Mouse (Mus musculus) midbrain, embryonic 13.5 days (tissue): Measurements from ENCODE around the gene Letmd1. TPM values are rescaled to one million over a fixed set of nuclear protein-coding genes. Genes with fewer than 3 reads are reported as not detected.
A peak's percentile ranks its signal among the peaks of the same experiment; 100 is the strongest.
"Not testable (repeated sequence)": the region's sequence is repeated elsewhere in the genome, so short reads cannot be mapped to it uniquely, and the experiment has no call there.

Source experiments
- ATAC-seq: fragments of 200-750 bp; cut with Nextera tagmentation; 2 replicates; pipeline ENCODE4 v1.8.0; 2017; ENCODE audit warnings: mild to moderate bottlenecking, moderate TSS enrichment, moderate library complexity
- H3K27ac ChIP-seq: fragments of 300-500 bp; sonication (generic); 2 replicates; pipeline ENCODE4 v1.5.1; 2015; ENCODE audit warnings: inconsistent platforms, mild to moderate bottlenecking, moderate library complexity
- H3K27me3 ChIP-seq: fragments of 300-500 bp; sonication (generic); 2 replicates; pipeline ENCODE4 v1.6.1; 2015; ENCODE audit warnings: mild to moderate bottlenecking, inconsistent platforms
- H3K36me3 ChIP-seq: fragments of 300-500 bp; sonication (generic); 2 replicates; pipeline ENCODE4 v1.6.1; 2015; ENCODE audit warnings: mild to moderate bottlenecking, inconsistent platforms
- H3K4me1 ChIP-seq: fragments of 300-500 bp; sonication (generic); replicated peaks from 2 replicates; pipeline ENCODE4 v1.6.1; 2015; ENCODE audit warnings: inconsistent platforms
- H3K4me2 ChIP-seq: fragments of 300-500 bp; sonication (generic); replicated peaks from 2 replicates; pipeline ENCODE4 v1.6.1; 2015; ENCODE audit warnings: moderate library complexity, mild to moderate bottlenecking, inconsistent platforms
- H3K4me3 ChIP-seq: fragments of 300-500 bp; sonication (generic); replicated peaks from 2 replicates; pipeline ENCODE4 v1.5.1; 2015; ENCODE audit warnings: mild to moderate bottlenecking, inconsistent platforms
- H3K9ac ChIP-seq: fragments of 300-500 bp; sonication (generic); replicated peaks from 2 replicates; pipeline ENCODE4 v1.6.1; 2015; ENCODE audit warnings: mild to moderate bottlenecking, inconsistent platforms
- H3K9me3 ChIP-seq: fragments of 300-500 bp; sonication (generic); 2 replicates; pipeline ENCODE4 v1.6.1; 2016; ENCODE audit warnings: mild to moderate bottlenecking, inconsistent platforms
- WGBS: fragments of 180-500 bp; shearing (Covaris S2); methylation state at CpG from one replicate; pipeline ENCODE4 v1.1.7; 2015; 5-methylcytosine and 5-hydroxymethylcytosine counted together
- polyA plus RNA-seq: library from polyadenylated mRNA; unstranded; fragments of >200 nt; fragmentation: Nextera tagmentation; extraction: Ambion mirVana; gene quantifications from 2 replicates; pipeline ENCODE4 v1.2.1, GENCODE M21; 2015

Letmd1 gene
- polyA plus RNA-seq = 55.1 and 55.2 TPM in 2 replicates

- H3K9ac ChIP-seq = peak within 1 kb of the TSS; percentile 90
- peaks cover 14% of the 10 kb centered on the region for H3K36me3 ChIP-seq
- no peaks in the 10 kb centered on the region for H3K27me3 ChIP-seq
- WGBS = 2% methylated on average over 84 of the region's 84 CpGs
- H3K4me3 ChIP-seq = peak within 1 kb of the TSS; percentile 87
- peak within 1 kb of the TSS; percentile 95 for H3K4me2 ChIP-seq
- no peaks in the 10 kb centered on the region for H3K9me3 ChIP-seq
- ATAC-seq = peak; percentile 97
- peak within 1 kb of the TSS; percentile 87 for H3K27ac ChIP-seq
- H3K4me1 ChIP-seq = peaks cover 35% of the 10 kb centered on the region
Measured at GRCm38 (mm10) chr15:100468295-100469188, at the start of gene Letmd1. Gene Letmd1, plus strand, starts transcription at chr15:100469023.

DNA sequence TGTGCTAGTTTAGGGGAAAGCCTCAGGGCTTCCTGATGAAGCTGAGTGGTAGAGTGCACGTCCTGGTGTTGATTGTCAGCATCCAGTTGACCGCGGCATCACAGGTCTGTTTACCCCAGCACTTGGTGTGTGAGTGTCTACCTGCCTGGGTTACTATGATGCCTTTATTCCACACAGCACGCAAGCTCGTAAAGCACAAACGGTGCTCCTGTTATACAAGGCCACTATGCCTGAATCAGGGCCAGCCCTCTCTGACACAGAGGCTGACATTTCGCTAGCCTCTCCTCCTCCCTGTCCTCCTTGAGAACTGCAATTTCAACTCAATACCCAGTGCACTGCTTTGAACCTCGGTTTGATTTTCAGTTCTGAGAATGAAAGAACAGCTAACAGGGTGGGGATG is 49.5 kb upstream of the Letmd1 start:
- Histone ChIP-seq H3K4me3 (no peak overlapping the region; the same call in 1 of the 2 replicates), H3K4me1 (peaks cover 45% of the 10 kb centered on the region), H3K27ac (no peak overlapping the region), H3K4me2 (peak overlapping the region; percentile 2; the same call in 1 of the 2 replicates), H3K9ac (peak overlapping the region; percentile 28), H3K36me3 (no peaks in the 10 kb centered on the region), H3K9me3 (no peaks in the 10 kb centered on the region), H3K27me3 (peaks cover 10% of the 10 kb centered on the region)
- ATAC-seq = no peak
- 74% methylated on average over 8 of the region's 8 CpGs for WGBS

GRCm38 (mm10) chr15:100419901-100420745 is 48.7 kb upstream of the Letmd1 start:
- peaks cover 18% of the 10 kb centered on the region for H3K27me3 ChIP-seq
- peaks cover 48% of the 10 kb centered on the region for H3K4me1 ChIP-seq
- no peaks in the 10 kb centered on the region for H3K9me3 ChIP-seq
- no peak overlapping the region for H3K27ac ChIP-seq
- H3K36me3 ChIP-seq = no peaks in the 10 kb centered on the region
- 70% methylated on average over 9 of the region's 9 CpGs for WGBS
- no peak overlapping the region for H3K4me3 ChIP-seq
- no peak for ATAC-seq
- H3K4me2 ChIP-seq = peak overlapping the region; percentile 6; the same call in 1 of the 2 replicates
- peak overlapping the region; percentile 28; the same call in 1 of the 2 replicates for H3K9ac ChIP-seq

GRCm38 (mm10) chr15:100421059-100421757 is 47.6 kb upstream of the Letmd1 start:
- Histone ChIP-seq H3K4me3 (peak overlapping the region; percentile 96), H3K4me1 (peaks cover 48% of the 10 kb centered on the region), H3K4me2 (peak overlapping the region; percentile 68), H3K36me3 (no peaks in the 10 kb centered on the region), H3K9ac (peak overlapping the region; percentile 94; the same call in 1 of the 2 replicates), H3K9me3 (no peaks in the 10 kb centered on the region), H3K27ac (peak overlapping the region; percentile 41; the same call in 1 of the 2 replicates), H3K27me3 (peaks cover 29% of the 10 kb centered on the region)
- 53% methylated on average over 8 of the region's 8 CpGs for whole genome bisulfite sequencing
- no peak for ATAC-seq

GRCm38 (mm10) chr15:100421758-100422197 is 47.0 kb upstream of the Letmd1 start, which contains the start of gene Gm5475:
Gene Gm5475, plus strand, starts transcription at chr15:100422147.
- peak within 1 kb of the TSS; percentile 41 for H3K27ac ChIP-seq
- peaks cover 30% of the 10 kb centered on the region for H3K27me3 ChIP-seq
- not testable (repeated sequence) for H3K9me3 ChIP-seq, ATAC-seq, H3K36me3 ChIP-seq
- H3K4me1 ChIP-seq = peaks cover 48% of the 10 kb centered on the region
- WGBS = 29% methylated on average over 3 of the region's 3 CpGs
- H3K4me3 ChIP-seq = peak within 1 kb of the TSS; percentile 96
- H3K4me2 ChIP-seq = peak within 1 kb of the TSS; percentile 68
- peak within 1 kb of the TSS; percentile 94 for H3K9ac ChIP-seq

DNA sequence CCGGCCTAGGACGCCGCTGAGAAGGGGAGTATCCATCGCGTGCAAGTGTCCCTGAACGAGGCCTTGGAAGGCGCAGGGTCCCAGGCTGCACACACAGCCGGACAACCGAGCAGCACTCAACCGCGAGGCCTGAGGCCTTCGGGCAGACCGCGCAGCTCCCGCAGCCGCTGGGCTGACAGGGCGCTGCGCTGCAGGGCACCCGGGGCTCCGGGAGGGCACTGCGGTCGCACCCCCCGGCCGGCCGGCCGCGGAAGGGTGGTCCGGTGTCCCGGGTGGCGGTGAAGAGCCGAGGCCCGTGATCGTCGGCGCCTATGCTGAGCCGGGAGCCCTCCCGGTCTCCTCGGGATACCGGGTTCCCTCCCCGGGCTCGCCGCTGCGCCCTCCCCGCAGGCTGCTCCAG is 46.3 kb upstream of the Letmd1 start:
- Histone ChIP-seq H3K4me3 (peak overlapping the region; percentile 96), H3K36me3 (no peaks in the 10 kb centered on the region), H3K9me3 (no peaks in the 10 kb centered on the region), H3K9ac (peak overlapping the region; percentile 94), H3K27me3 (peaks cover 30% of the 10 kb centered on the region), H3K4me2 (peak overlapping the region; percentile 68), H3K4me1 (peaks cover 48% of the 10 kb centered on the region), H3K27ac (peak overlapping the region; percentile 39; the same call in 1 of the 2 replicates)
- WGBS = under 1% methylated on average over 38 of the region's 44 CpGs
- peak; percentile 78 for ATAC-seq

DNA sequence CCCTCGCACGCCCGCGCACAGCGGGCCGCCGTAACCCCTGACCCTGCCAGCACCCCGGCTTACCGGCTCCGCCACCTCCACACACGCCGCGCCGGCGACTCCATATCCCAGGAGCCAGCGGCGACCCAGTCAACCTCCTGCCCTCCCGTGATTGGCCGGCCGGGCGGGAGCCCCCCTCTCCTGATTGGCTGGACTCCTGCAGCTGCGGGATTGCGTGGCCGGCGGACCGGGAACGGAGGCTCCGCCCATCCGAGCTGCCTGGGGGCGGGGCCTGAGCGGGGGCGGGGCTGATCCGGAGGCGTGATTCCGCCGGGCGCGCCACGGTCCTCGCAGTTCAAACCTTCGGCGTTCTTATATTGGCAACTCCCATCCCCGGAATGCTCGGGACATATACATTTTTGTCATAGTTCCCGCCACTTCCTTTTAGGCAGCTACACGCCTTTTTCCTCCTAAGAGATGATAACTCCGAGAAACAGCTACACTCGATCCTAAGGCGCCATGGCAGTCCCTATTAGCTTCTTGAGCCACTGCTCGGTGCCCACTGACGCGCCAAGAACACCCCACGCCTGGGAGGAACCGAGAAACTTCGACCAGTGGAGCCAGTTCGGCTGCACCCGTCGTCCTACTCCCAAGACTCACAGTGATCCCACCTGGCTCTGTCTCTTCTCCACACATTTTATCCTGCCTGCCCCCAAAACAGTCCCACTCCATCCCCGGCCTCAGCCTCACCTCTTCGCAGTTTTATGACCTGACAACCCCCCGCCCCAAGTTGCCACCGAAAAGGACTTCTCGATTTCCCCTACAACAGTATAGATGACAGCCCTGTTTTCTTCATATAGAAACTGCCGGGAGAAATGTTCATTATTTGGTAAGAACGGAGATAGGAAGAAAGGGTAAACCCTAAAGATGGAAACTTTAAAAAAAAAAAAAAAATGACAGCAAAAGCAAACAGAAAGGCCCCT is 45.6 kb upstream of the Letmd1 start:
- H3K4me3 ChIP-seq = peak overlapping the region; percentile 96
- 1% methylated on average over 60 of the region's 65 CpGs for WGBS
- H3K4me1 ChIP-seq = peaks cover 48% of the 10 kb centered on the region
- 0 out of 2 replicates have a peak overlapping the region, but pooled peaks have one; percentile 39 for H3K27ac ChIP-seq
- H3K9ac ChIP-seq = peak overlapping the region; percentile 94
- H3K9me3 ChIP-seq = no peaks in the 10 kb centered on the region
- H3K27me3 ChIP-seq = peaks cover 30% of the 10 kb centered on the region
- ATAC-seq = peak; percentile 98
- H3K36me3 ChIP-seq = no peaks in the 10 kb centered on the region
- peak overlapping the region; percentile 68 for H3K4me2 ChIP-seq

GRCm38 (mm10) chr15:100423916-100424315 is 44.9 kb upstream of the Letmd1 start:
- Histone ChIP-seq H3K27me3 (peaks cover 30% of the 10 kb centered on the region), H3K4me3 (peak overlapping the region; percentile 96), H3K36me3 (no peaks in the 10 kb centered on the region), H3K9me3 (no peaks in the 10 kb centered on the region), H3K27ac (no peak overlapping the region), H3K4me2 (peak overlapping the region; percentile 68), H3K9ac (peak overlapping the region; percentile 8; the same call in 1 of the 2 replicates), H3K4me1 (peaks cover 47% of the 10 kb centered on the region)
- no peak for ATAC-seq
- 4% methylated on average over 14 of the region's 14 CpGs for WGBS

DNA sequence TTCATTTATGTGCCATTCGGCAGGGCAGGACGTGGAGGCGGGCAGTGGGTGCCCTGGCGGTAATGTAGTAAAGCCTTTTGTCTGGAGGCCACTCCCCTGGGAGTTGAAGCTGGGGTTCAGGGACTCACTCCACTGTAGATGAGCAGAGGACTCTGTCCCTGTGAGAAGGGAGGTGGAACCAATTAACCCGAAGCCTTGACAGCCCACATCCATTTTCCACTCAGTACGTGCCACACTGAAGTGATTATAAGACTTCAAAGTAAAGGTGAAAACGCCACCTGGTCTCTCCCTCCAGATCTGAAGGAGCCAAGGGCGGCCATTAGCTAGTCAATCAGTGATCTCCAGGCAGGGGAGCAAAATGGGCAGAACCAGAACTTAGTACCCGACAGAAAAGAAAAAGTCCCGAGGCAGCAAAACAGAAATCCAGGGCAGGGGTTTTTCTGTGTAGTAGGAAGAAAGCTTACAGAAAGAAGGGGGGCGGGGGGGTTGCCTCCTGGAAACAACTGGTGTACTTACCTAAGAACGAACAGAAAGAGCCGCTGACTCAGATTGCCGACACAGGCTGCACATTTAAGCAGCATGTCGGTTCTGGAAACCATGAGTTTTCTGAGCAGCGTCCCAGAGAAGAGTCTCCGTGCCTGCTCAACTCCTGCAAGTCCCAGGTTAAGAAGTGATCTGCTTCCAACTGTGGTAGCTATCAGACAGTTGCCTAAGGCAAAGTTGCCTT is 44.3 kb upstream of the Letmd1 start, which contains the start of gene Slc11a2:
Slc11a2 (minus strand) TSS at position 677 of the 727 bp plus-strand sequence.
- Histone ChIP-seq H3K9me3 (no peaks in the 10 kb centered on the region), H3K4me2 (peak within 1 kb of the TSS; percentile 68), H3K4me3 (peak within 1 kb of the TSS; percentile 96), H3K27me3 (peaks cover 30% of the 10 kb centered on the region), H3K4me1 (peaks cover 40% of the 10 kb centered on the region), H3K9ac (peak within 1 kb of the TSS; percentile 8; the same call in 1 of the 2 replicates), H3K27ac (no peak within 1 kb of the TSS), H3K36me3 (no peaks in the 10 kb centered on the region)
- WGBS = 33% methylated on average over 17 of the region's 17 CpGs
- ATAC-seq = no peak
